Mouse (Mus musculus): ENCODE results near the gene Zcchc7.

- no peak for TF ChIP-seq CTCF (IDR thresholded peaks at IDR 0.05)
- no peak for TF ChIP-seq EP300 (IDR thresholded peaks at IDR 0.05)
Observed at GRCm38 (mm10) chr4:44943480-44943879, 187.8 kb downstream of the Zcchc7 start.

Measured in lung, postnatal 0 days (tissue).